Mouse (Mus musculus): ENCODE results near the gene Gm42957.

DNA sequence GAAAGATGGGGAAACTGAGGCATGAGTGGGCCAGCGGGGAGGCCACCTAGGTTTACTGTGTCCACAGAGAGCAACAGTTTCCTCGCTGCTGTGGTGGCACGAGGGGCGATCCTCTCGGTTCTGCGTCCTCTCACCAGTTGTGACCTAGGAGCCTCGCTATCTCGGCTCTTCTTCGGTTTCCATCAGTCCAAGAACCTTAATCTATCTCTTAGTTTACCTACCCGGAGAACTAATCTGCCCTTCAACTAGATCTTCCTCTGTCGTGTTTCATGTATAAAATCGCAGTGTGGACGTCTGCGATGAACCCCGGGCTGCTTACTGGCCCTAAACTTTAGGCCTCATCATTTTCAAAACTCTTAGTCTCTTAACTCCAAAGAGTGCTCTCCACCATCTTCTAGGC lies 632 bp downstream of the Gm42957 start:
- TF ChIP-seq USF1 (IDR thresholded peaks at IDR 0.05; ENCODE audit: low read depth) (no peak), POLR2A (IDR thresholded peaks at IDR 0.05; ENCODE audit: insufficient read length, low read depth) (no peak), TCF12 (IDR thresholded peaks at IDR 0.05; ENCODE audit: insufficient read depth, poor library complexity, severe bottlenecking) (no peak), POLR2AphosphoS2 (IDR thresholded peaks at IDR 0.05; ENCODE audit: insufficient read length, low read depth) (no peak)
